Mouse (Mus musculus) ES-CJ7 (cell line): Measurements from ENCODE around the gene Btbd35f13.
"Not testable (repeated sequence)": the region's sequence is repeated elsewhere in the genome, so short reads cannot be mapped to it uniquely, and the experiment has no call there.

ENCODE experiments used
- DNase-seq: peaks from one replicate; pipeline ENCODE4 v3.0.0; 2011; ENCODE audit warnings: low read depth, low spot score

Gene Btbd35f13

DNA sequence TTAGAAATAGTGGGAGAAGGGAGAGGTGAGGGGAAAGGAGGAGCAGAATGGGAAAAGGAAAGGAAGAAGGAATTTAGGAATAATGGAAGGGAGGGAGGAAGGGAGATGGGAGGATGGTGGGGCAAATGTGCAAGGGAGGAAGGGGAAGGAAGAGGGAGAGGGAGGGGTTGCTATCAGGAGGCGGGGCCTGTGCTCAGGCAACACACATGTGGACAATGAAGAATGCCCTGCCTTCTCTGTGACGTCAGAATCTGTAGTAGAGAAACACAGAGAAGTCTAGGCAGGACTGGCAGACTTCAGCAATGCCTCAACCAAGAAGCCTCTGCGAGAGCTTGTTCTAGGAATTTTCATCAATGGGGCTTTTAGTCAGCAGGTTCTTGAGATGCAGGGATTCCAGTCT is at the start of gene Btbd35f13:
Gene Btbd35f13, plus strand, starts transcription at position 301 of the 400 bp plus-strand sequence.
- not testable (repeated sequence) for DNase-seq

DNA sequence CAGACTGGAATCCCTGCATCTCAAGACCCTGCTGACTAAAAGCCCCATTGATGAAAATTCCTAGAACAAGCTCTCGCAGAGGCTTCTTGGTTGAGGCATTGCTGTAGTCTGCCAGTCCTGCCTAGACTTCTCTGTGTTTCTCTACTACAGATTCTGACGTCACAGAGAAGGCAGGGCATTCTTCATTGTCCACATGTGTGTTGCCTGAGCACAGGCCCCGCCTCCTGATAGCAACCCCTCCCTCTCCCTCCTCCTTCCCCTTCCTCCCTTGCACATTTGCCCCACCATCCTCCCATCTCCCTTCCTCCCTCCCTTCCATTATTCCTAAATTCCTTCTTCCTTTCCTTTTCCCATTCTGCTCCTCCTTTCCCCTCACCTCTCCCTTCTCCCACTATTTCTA is 45.3 kb downstream of the Btbd35f13 start, which contains the start of gene Btbd35f14:
Gene Btbd35f14, minus strand, starts transcription at position 101 of the 400 bp plus-strand sequence.
- not testable (repeated sequence) for DNase-seq
